Mouse (Mus musculus): ENCODE data around the gene Prim2. TPM values are rescaled to one million over a fixed set of nuclear protein-coding genes. Genes with fewer than 3 reads are reported as not detected.

The Prim2 gene
- polyA plus RNA-seq, 1 experiment = 22.5 TPM

- no peaks in the 10 kb centered on the region for H3K36me3 ChIP-seq (ENCODE audit: control insufficient read depth, insufficient read depth)
- no peaks in the 10 kb centered on the region for H3K79me3 ChIP-seq (ENCODE audit: low read depth)
- no peak overlapping the region for H3K4me3 ChIP-seq (ENCODE audit: insufficient read depth, poor library complexity, severe bottlenecking)
- TF ChIP-seq MAX (IDR thresholded peaks at IDR 0.05) (no peak), CEBPB (IDR thresholded peaks at IDR 0.05; ENCODE audit: low read depth) (no peak), CTCF (IDR thresholded peaks at IDR 0.05; ENCODE audit: control insufficient read depth, insufficient read depth, insufficient read length) (no peak), USF1 (IDR thresholded peaks at IDR 0.05; ENCODE audit: low read depth) (no peak), MYOG (IDR thresholded peaks at IDR 0.05; ENCODE audit: control insufficient read depth, extremely low read depth, insufficient read length) (no peak), MYOD1 (IDR thresholded peaks at IDR 0.05; ENCODE audit: control insufficient read depth, insufficient read length, low read depth) (no peak), FOSL1 (IDR thresholded peaks at IDR 0.05; ENCODE audit: insufficient read depth, low read length, poor library complexity, severe bottlenecking) (no peak)
- H3ac ChIP-seq (ENCODE audit: control insufficient read depth, insufficient read length, low read depth) = no peak overlapping the region
- H3K27me3 ChIP-seq (ENCODE audit: control insufficient read depth, insufficient read depth, insufficient read length) = no peaks in the 10 kb centered on the region
- H3K79me2 ChIP-seq (ENCODE audit: control insufficient read depth, insufficient read depth) = no peaks in the 10 kb centered on the region
Observed at GRCm38 (mm10) chr1:33564032-33564431, 105.6 kb downstream of the Prim2 start.

DNA sequence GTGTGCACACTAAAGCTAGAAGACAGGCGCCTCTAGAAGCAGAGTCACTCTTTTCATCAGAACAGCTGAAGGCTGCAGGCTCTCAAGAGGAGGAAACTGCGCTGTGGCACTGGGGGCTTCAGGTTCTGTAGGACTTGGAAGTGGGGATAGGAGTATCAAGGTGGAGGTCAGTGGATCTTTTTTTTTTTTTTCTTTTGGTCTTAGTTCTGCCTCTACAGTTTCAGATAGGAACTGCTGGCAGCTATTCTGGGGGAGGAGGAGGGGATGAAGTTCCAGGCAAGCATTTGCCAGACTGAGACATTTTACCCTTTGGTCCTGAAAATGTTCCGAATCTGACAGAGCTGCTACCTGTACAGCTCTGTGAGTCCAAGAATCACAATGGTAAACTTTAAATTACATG lies 106.0 kb downstream of the Prim2 start:
- Histone ChIP-seq H3K4me3 (ENCODE audit: insufficient read depth, poor library complexity, severe bottlenecking) (no peak overlapping the region), H3K79me3 (ENCODE audit: low read depth) (no peaks in the 10 kb centered on the region), H3K79me2 (ENCODE audit: control insufficient read depth, insufficient read depth) (no peaks in the 10 kb centered on the region), H3K36me3 (ENCODE audit: control insufficient read depth, insufficient read depth) (no peaks in the 10 kb centered on the region), H3K27me3 (ENCODE audit: control insufficient read depth, insufficient read depth, insufficient read length) (no peaks in the 10 kb centered on the region), H3ac (ENCODE audit: control insufficient read depth, insufficient read length, low read depth) (no peak overlapping the region)
- TF ChIP-seq CTCF (IDR thresholded peaks at IDR 0.05; ENCODE audit: control insufficient read depth, insufficient read depth, insufficient read length) = no peak
- TF ChIP-seq MYOG (IDR thresholded peaks at IDR 0.05; ENCODE audit: control insufficient read depth, extremely low read depth, insufficient read length) = no peak
- no peak for TF ChIP-seq MYOD1 (IDR thresholded peaks at IDR 0.05; ENCODE audit: control insufficient read depth, insufficient read length, low read depth)
- no peak for TF ChIP-seq USF1 (IDR thresholded peaks at IDR 0.05; ENCODE audit: low read depth)
- TF ChIP-seq FOSL1 (IDR thresholded peaks at IDR 0.05; ENCODE audit: insufficient read depth, low read length, poor library complexity, severe bottlenecking) = no peak
- TF ChIP-seq CEBPB (IDR thresholded peaks at IDR 0.05; ENCODE audit: low read depth) = no peak
- no peak for TF ChIP-seq MAX (IDR thresholded peaks at IDR 0.05)

- Histone ChIP-seq H3ac (ENCODE audit: control insufficient read depth, insufficient read length, low read depth) (no peak overlapping the region), H3K79me3 (ENCODE audit: low read depth) (no peaks in the 10 kb centered on the region), H3K79me2 (ENCODE audit: control insufficient read depth, insufficient read depth) (no peaks in the 10 kb centered on the region), H3K4me3 (ENCODE audit: insufficient read depth, poor library complexity, severe bottlenecking) (no peak overlapping the region), H3K36me3 (ENCODE audit: control insufficient read depth, insufficient read depth) (no peaks in the 10 kb centered on the region), H3K27me3 (ENCODE audit: control insufficient read depth, insufficient read depth, insufficient read length) (no peaks in the 10 kb centered on the region)
- no peak for TF ChIP-seq FOSL1 (IDR thresholded peaks at IDR 0.05; ENCODE audit: insufficient read depth, low read length, poor library complexity, severe bottlenecking)
- no peak for TF ChIP-seq CTCF (IDR thresholded peaks at IDR 0.05; ENCODE audit: control insufficient read depth, insufficient read depth, insufficient read length)
- no peak for TF ChIP-seq MYOD1 (IDR thresholded peaks at IDR 0.05; ENCODE audit: control insufficient read depth, insufficient read length, low read depth)
- no peak for TF ChIP-seq CEBPB (IDR thresholded peaks at IDR 0.05; ENCODE audit: low read depth)
Observed at GRCm38 (mm10) chr1:33556638-33557037, 113.0 kb downstream of the Prim2 start.

DNA sequence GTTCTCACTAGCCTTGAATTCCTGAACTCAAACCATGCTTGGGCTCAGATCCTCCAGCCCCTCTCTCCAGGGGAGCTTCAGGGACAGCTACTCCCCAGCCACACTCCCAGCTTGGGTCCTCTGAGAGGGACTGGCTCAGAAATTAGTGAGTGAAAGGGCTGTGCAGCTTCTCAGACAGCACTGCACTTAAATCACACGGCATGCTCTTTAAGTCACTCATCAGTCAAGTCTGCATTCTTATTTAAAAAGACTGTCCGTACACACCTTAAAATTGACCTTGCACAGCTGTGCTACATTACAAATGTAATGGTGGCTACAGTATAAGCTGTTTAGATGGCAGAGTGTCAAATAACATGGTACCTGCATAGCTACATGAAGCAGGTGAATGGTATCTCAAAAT lies 114.0 kb downstream of the Prim2 start:
- Histone ChIP-seq H3K4me3 (ENCODE audit: insufficient read depth, poor library complexity, severe bottlenecking) (no peak overlapping the region), H3K79me3 (ENCODE audit: low read depth) (no peaks in the 10 kb centered on the region), H3K36me3 (ENCODE audit: control insufficient read depth, insufficient read depth) (no peaks in the 10 kb centered on the region), H3ac (ENCODE audit: control insufficient read depth, insufficient read length, low read depth) (no peak overlapping the region), H3K27me3 (ENCODE audit: control insufficient read depth, insufficient read depth, insufficient read length) (no peaks in the 10 kb centered on the region), H3K79me2 (ENCODE audit: control insufficient read depth, insufficient read depth) (no peaks in the 10 kb centered on the region)
- TF ChIP-seq MYOD1 (IDR thresholded peaks at IDR 0.05; ENCODE audit: control insufficient read depth, insufficient read length, low read depth) = no peak
- no peak for TF ChIP-seq MYOG (IDR thresholded peaks at IDR 0.05; ENCODE audit: control insufficient read depth, extremely low read depth, insufficient read length)
- TF ChIP-seq USF1 (IDR thresholded peaks at IDR 0.05; ENCODE audit: low read depth) = no peak

DNA sequence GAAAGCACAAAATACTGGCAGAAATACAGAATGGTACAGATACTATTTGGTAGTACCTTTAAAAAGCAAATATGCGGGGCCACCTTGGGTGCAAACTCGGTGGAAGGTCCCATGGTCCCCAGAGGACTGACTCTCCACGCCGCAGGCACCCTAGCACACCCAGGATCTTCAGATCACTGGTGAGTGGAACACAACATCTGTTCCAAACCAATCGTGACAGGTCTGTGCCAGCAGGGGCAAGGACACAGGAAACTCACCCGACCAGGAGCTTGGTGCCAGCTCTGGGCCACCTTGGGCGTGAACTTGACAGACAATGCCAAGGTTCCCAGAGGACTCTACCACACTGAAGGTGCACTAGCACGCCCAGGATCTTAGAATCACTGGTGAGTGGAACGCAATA lies 118.2 kb downstream of the Prim2 start:
- Histone ChIP-seq H3K79me2 (ENCODE audit: control insufficient read depth, insufficient read depth) (no peaks in the 10 kb centered on the region), H3ac (ENCODE audit: control insufficient read depth, insufficient read length, low read depth) (no peak overlapping the region), H3K4me3 (ENCODE audit: insufficient read depth, poor library complexity, severe bottlenecking) (no peak overlapping the region), H3K36me3 (ENCODE audit: control insufficient read depth, insufficient read depth) (no peaks in the 10 kb centered on the region), H3K27me3 (ENCODE audit: control insufficient read depth, insufficient read depth, insufficient read length) (no peaks in the 10 kb centered on the region), H3K79me3 (ENCODE audit: low read depth) (no peaks in the 10 kb centered on the region)
- TF ChIP-seq MYOG (IDR thresholded peaks at IDR 0.05; ENCODE audit: control insufficient read depth, extremely low read depth, insufficient read length) (no peak), MAX (IDR thresholded peaks at IDR 0.05) (no peak), USF1 (IDR thresholded peaks at IDR 0.05; ENCODE audit: low read depth) (no peak), CTCF (IDR thresholded peaks at IDR 0.05; ENCODE audit: control insufficient read depth, insufficient read depth, insufficient read length) (no peak), FOSL1 (IDR thresholded peaks at IDR 0.05; ENCODE audit: insufficient read depth, low read length, poor library complexity, severe bottlenecking) (no peak), CEBPB (IDR thresholded peaks at IDR 0.05; ENCODE audit: low read depth) (no peak), MYOD1 (IDR thresholded peaks at IDR 0.05; ENCODE audit: control insufficient read depth, insufficient read length, low read depth) (no peak)

DNA sequence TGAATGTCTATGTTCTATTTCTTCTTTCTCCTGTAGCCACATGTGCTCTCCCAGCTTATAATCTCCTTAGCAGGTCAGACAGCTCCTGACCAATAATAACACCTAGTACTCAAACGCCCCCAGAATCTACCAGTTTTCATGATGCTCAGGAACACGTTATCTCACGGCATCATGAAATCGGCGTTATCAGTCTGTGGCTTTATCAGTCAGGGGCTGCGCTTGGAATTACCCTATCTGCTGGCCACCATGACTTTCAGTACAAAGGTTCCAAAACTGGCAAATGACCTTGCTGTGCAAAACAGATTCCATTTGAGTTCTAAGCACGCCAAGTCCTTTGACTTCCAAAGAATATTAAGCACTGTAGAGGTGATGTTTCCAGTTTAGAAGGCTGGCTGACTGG lies 127.9 kb downstream of the Prim2 start:
- no peak overlapping the region for H3K4me3 ChIP-seq (ENCODE audit: insufficient read depth, poor library complexity, severe bottlenecking)
- H3K36me3 ChIP-seq (ENCODE audit: control insufficient read depth, insufficient read depth) = no peaks in the 10 kb centered on the region
- TF ChIP-seq MYOD1 (IDR thresholded peaks at IDR 0.05; ENCODE audit: control insufficient read depth, insufficient read length, low read depth) = no peak
- TF ChIP-seq MAX (IDR thresholded peaks at IDR 0.05) = no peak
- TF ChIP-seq USF1 (IDR thresholded peaks at IDR 0.05; ENCODE audit: low read depth) = no peak
- TF ChIP-seq CTCF (IDR thresholded peaks at IDR 0.05; ENCODE audit: control insufficient read depth, insufficient read depth, insufficient read length) = no peak
- no peak for TF ChIP-seq CEBPB (IDR thresholded peaks at IDR 0.05; ENCODE audit: low read depth)
- TF ChIP-seq MYOG (IDR thresholded peaks at IDR 0.05; ENCODE audit: control insufficient read depth, extremely low read depth, insufficient read length) = no peak
- no peak for TF ChIP-seq FOSL1 (IDR thresholded peaks at IDR 0.05; ENCODE audit: insufficient read depth, low read length, poor library complexity, severe bottlenecking)
- no peaks in the 10 kb centered on the region for H3K79me2 ChIP-seq (ENCODE audit: control insufficient read depth, insufficient read depth)
- no peak overlapping the region for H3ac ChIP-seq (ENCODE audit: control insufficient read depth, insufficient read length, low read depth)
- no peaks in the 10 kb centered on the region for H3K79me3 ChIP-seq (ENCODE audit: low read depth)
- H3K27me3 ChIP-seq (ENCODE audit: control insufficient read depth, insufficient read depth, insufficient read length) = no peaks in the 10 kb centered on the region

All from C2C12 (cell line).